Mouse (Mus musculus): Measurements from ENCODE around the gene Slc25a25. TPM values are rescaled to one million over a fixed set of nuclear protein-coding genes. Genes with fewer than 3 reads are reported as not detected.

The Slc25a25 gene
- 103 TPM for polyA plus RNA-seq (2017; shearing (Covaris generic))

GRCm38 (mm10) chr2:32450881-32451844 is at the start of gene Slc25a25:
Gene Slc25a25 (minus strand): TSS chr2:32451445.

GRCm38 (mm10) chr2:32449761-32450754 is 1.2 kb downstream of the Slc25a25 start, which contains the start of gene Naif1:
Gene Naif1 (plus strand): TSS chr2:32450457.

GRCm38 (mm10) chr2:32395484-32395945 is 55.7 kb downstream of the Slc25a25 start, which contains the start of gene Ptges2:
Gene Ptges2 (plus strand): TSS chr2:32395896.

GRCm38 (mm10) chr2:32387706-32388490 is 63.3 kb downstream of the Slc25a25 start, which contains the start of gene Lcn2:
Gene Lcn2 (minus strand): TSS chr2:32388252.

GRCm38 (mm10) chr2:32381775-32382223 is 69.4 kb downstream of the Slc25a25 start, which contains the start of gene 1110008P14Rik:
Gene 1110008P14Rik (minus strand): TSS chr2:32381938.

Other genes with a start within 250 kb of the Slc25a25 start
- gene Pomt1, start 214.9 kb downstream of the Slc25a25 start, polyA plus RNA-seq (2017; shearing (Covaris generic)): 6.0 TPM
- 101 TPM for gene Uck1, start 191.3 kb downstream of the Slc25a25 start, polyA plus RNA-seq (2017; shearing (Covaris generic))
- 32.0 TPM for gene Golga2, start 164.1 kb downstream of the Slc25a25 start, polyA plus RNA-seq (2017; shearing (Covaris generic))
- gene Swi5, start 163.4 kb downstream of the Slc25a25 start, polyA plus RNA-seq (2017; shearing (Covaris generic)): 137 TPM
- 127 TPM for gene Ciz1, start 99.1 kb downstream of the Slc25a25 start, polyA plus RNA-seq (2017; shearing (Covaris generic))
- not detected for gene Dnm1, start 98.1 kb downstream of the Slc25a25 start, polyA plus RNA-seq (2017; shearing (Covaris generic))
- gene 1110008P14Rik, start 69.5 kb downstream of the Slc25a25 start, polyA plus RNA-seq (2017; shearing (Covaris generic)): 32.4 TPM
- gene Lcn2, start 63.2 kb downstream of the Slc25a25 start, polyA plus RNA-seq (2017; shearing (Covaris generic)): not detected
- 10.6 TPM for gene Ptges2, start 55.5 kb downstream of the Slc25a25 start, polyA plus RNA-seq (2017; shearing (Covaris generic))
- 12.0 TPM for gene Naif1, start 988 bp downstream of the Slc25a25 start, polyA plus RNA-seq (2017; shearing (Covaris generic))
- gene Fam102a, start 83.9 kb upstream of the Slc25a25 start, polyA plus RNA-seq (2017; shearing (Covaris generic)): 153 TPM
- 76.8 TPM for gene Dpm2, start 119.4 kb upstream of the Slc25a25 start, polyA plus RNA-seq (2017; shearing (Covaris generic))
- gene Pip5kl1, start 123.4 kb upstream of the Slc25a25 start, polyA plus RNA-seq (2017; shearing (Covaris generic)): not detected
- not detected for gene 9430097D07Rik, start 124.2 kb upstream of the Slc25a25 start, polyA plus RNA-seq (2017; shearing (Covaris generic))
- gene St6galnac4, start 135.7 kb upstream of the Slc25a25 start, polyA plus RNA-seq (2017; shearing (Covaris generic)): 15.0 TPM
- gene St6galnac6, start 148.3 kb upstream of the Slc25a25 start, polyA plus RNA-seq (2017; shearing (Covaris generic)): 1.1 TPM
- not detected for gene Ak1, start 170.3 kb upstream of the Slc25a25 start, polyA plus RNA-seq (2017; shearing (Covaris generic))
- gene Eng, start 195.2 kb upstream of the Slc25a25 start, polyA plus RNA-seq (2017; shearing (Covaris generic)): 0.26 TPM